Mouse (Mus musculus) gastrocnemius, postnatal 36 days (tissue): ENCODE results near the gene Msgn1. TPM values are rescaled to one million over a fixed set of nuclear protein-coding genes. Genes with fewer than 3 reads are reported as not detected.

Experiments
- DNase-seq, 2 experiments: peaks; one replicate each; pipeline ENCODE4 v3.0.0; 2022
- intact Hi-C: fragments of 180-260 bp; cut with DNase I; formaldehyde crosslinking; loops from one replicate; pipeline ENCODE4 v1.15.1; 2025
- long read RNA-seq, 2 experiments: library from polyadenylated mRNA; stranded (forward); transcript quantifications; one replicate each; pipeline ENCODE4 v2.0.0; 2021
- total RNA-seq, 2 experiments: library from RNA; stranded (reverse); gene quantifications; 2 replicates each; pipeline ENCODE4 v1.2.3; 2021

Gene Msgn1
- not detected for total RNA-seq
- long read RNA-seq, experiment 1, result 0 reads
- long read RNA-seq, experiment 2, result 0 reads

DNA sequence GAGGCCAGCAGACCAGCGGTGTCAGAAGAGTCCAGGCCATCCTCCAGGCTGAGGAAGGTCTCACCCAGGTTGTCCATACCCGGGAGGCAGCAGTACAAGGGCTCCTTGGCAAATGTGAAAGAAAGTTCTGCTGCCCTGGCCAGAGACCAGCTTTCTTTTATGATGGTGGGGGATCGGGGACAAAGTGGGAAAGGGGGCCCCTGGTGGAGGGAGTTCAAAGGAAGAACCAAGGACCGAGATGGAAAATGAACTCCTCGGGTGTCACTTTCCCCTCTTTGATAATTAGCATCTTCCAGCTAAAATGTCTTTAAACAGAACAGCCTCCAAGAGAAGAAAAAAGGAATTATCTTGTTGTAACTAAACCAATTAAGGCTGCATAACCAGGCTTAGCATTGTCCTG lies at the start of gene Msgn1:
Gene Msgn1, minus strand, starts transcription at position 101 of the 400 bp plus-strand sequence.
- intact Hi-C loops, result no loop called here
- DNase-seq, result no peak

DNA sequence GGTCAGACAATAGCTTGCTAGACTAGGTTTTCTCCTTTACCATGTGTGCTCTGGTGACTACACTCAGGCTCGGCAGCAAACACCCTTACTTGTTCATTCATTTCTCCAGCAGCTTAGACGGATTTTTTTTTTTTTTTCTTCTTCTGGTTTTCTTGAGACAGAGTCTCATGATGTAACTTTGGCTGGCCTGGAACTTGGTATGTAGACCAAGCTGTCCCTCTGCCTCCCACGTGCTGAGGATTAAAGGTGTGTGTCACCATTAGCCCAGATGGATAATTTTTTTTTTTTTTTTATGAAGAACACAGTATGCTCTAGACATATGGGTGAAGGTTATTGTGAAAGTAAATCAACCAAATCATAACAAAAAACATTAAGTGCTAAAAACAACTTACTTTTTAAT lies 41.5 kb upstream of the Msgn1 start:
- intact Hi-C loops, result no loop called here
- no peak for DNase-seq

DNA sequence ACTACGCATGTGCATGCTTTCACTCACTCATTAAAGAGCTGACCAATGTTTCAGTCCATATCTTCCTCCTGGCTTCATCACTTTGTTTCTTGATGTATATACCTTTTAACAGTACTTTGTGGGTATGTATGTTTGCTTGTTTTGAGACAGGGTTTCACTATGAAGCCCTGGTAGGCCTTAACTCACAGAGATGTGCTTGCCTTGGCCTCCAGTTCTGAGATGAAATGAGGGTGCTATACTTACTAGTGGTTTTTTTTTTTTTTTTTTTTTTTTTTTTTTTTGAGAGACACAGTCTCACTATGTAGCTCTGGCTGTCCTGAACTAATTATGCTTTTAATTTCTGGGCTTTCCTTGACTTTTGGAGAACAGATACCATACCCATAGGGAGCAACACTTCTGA lies 38.7 kb upstream of the Msgn1 start:
- no peak for DNase-seq
- intact Hi-C loops, result no loop called here

DNA sequence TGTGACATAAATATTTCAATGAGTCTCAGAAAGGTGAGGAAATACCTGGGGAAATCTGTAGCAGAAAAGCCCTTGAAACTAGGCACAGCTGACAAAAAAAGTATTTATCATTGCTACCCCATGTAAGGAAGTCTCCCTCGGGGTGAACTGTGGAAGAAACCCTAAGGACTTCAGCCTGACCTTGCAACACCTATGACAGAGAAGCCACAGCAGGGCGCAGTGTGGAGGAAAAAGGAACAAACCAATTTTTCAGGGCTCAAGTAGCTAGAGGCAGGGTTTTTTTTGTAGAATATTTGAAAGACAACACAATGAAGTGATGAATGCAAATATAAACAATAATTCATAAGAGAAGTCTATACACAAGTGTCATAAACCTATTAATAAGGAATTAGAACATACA lies 27.2 kb upstream of the Msgn1 start:
- no peak for DNase-seq
- intact Hi-C loops, result no loop called here

DNA sequence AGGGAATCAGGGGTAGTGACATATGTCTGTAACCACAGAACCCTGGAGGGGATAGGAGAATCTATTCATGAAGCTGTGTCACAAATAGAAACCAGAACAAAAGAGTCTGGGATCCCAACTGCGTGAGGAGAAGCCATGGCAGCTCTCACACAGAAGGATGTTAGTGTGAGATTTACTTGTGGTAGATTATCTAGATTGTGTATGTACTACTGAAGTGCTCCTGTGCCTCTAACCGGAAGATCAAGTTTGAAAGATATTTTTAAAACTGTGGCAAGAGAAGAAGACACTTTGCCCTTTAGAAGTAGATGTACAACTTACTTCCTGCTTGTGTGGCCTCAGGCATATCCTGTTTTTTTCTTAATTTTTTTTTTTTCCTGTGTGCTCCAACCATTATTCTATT lies 21.5 kb upstream of the Msgn1 start:
- intact Hi-C loops, result no loop called here
- no peak for DNase-seq

DNA sequence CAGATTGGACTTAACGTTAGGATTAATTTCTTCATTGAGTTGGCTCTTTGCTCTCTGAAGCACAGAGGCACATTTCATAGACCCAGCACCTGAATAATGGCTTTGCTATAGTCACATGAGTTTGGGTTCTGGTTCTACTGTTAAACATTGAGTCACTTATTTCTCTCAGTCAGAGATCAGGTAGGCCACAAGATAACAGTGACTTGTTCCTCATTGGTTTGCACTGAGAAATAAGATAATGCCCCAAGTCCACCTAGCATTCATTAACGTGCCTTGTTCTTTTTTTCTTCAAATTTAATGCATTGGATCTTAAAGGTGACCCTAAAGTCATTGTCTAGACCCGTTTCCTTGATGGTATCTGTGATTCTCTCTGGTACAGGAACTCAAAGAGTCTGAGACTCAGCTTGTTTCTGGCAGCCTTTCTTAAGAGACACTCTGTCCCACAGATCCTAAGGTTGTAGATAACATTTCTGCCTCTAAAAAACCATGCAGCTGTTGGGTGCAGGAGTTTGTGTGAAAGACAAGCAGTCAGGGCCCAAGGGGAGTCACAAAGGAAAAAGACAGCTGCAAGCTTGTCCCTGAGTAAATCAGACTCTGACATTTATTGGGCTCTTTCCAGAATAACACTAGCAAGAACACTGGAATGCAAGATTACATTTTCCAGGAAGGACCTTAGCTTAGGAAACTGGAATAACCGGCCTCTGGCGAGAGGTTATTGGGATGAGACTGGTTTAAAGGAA lies 17.9 kb upstream of the Msgn1 start:
- DNase-seq, result no peak
- intact Hi-C loops, result no loop called here

DNA sequence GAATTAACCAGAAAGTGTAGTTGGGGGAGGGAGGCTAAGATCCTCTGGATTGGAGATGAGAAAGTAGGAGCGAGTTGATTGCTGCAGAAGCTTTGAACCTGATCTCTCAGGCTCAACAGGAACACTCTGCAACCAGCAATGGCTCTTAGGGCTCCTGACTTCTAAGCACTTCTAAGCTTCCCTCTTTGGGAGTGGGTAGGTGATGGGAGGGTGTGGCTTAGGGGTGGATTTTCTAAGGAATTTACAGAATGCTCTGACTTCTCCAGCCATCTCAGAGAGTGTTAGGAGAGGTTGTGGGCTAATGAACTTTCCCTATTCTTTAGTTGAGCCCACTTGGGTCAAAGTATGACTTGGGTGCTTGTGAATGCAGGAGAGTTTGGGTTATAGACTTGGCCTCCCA lies 17.4 kb upstream of the Msgn1 start:
- no peak for DNase-seq
- intact Hi-C loops, result no loop called here

DNA sequence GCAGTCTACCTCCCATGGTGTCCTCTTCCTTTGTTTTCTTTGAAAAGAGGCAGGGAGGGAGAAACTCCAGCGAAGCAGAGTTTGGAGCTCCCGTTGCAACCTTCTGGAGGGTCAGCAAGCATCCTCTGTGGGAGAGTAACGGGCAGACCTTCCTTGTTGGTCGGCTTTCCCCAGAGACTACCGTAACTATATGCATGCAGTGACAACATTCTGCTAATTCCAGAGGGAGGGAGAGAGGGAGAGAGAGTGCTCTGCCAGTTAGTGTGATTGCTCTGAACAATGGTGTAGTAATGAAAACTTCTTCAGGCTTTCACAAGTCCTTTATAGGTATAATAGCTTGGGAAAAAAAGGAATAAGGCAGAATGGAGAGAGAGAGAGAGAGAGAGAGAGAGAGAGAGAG lies 15.9 kb upstream of the Msgn1 start:
- no peak for DNase-seq
- intact Hi-C loops, result no loop called here

DNA sequence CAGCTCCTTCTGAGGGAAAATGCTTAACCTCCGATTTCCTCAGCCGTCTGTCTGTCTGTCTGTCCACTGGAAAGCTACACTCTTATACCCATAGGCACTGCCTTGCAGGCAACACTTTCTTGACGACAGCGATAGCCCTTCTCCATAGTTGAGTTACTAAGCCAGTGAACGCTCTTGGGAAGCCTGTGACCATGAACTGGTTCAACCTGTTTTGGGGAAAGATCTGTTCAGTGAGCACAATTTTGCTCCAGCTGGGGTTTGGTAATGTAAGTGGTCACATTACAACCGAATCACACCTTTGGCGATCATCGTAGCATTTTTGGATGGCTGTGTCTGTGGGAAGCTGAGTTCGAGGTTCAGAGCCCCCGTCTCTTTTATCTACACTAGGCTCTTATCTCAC lies 14.3 kb upstream of the Msgn1 start:
- intact Hi-C loops, result no loop called here
- no peak for DNase-seq

DNA sequence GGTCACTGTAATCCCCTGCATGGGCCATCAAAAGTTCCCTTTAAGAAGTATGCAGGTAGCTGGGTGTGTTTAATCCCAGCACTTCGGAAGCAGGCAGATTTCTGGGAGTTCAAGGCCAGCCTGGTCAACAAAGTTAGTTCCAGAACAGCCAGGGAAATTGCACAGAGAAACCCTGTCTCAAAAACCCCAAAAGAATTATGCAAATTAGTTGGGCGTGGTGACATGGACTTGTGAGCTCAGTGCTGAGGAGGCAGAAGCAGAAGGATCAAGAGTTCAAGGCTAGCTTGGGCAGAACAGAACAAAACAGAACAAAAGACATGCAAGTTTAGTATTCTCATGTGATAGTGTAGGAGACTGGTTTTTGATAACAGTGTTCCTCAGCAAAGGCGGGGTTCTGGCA lies 13.8 kb upstream of the Msgn1 start:
- DNase-seq, result no peak
- intact Hi-C loops, result no loop called here

DNA sequence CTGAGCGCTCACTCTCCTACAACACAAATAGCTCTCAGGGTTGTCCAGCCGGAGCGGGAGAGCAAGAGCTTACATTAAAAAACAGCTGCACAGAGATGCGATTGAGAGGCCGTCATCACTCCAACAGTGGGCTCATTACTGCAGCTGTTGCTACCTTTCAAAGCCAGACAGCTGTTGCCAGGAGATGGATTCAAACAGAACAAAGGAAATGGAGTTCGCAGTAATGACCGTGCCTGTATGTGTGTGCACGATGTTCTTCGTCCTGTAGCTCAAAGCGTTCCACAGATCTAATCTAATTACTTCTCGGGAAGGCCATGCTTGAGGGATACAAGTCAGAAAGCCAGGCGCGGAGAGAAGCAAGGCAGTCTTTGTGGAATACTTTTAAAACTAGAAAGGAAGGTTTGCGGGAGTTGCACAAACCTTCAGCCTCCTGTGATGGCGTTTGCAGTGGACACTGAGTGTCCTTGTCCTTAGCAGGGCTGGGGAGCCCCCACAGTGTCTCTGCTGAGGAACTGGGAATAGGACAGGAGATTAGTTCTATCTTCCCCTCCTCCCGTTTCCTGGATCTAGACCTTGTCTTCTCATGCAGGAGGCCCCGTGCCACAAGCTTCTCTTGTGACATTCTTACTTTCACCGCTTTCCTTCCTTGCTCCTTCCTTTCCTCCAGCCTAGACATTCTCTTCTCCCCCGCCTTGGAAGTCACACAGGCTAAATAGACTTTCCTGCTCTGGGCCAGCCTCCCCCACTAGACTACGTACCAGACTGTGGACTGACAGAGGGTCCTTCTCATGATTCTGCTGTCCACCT lies 13.0 kb upstream of the Msgn1 start:
- peak in 1 of 2 experiments; percentile 31 for DNase-seq
- intact Hi-C loops, result no loop called here

DNA sequence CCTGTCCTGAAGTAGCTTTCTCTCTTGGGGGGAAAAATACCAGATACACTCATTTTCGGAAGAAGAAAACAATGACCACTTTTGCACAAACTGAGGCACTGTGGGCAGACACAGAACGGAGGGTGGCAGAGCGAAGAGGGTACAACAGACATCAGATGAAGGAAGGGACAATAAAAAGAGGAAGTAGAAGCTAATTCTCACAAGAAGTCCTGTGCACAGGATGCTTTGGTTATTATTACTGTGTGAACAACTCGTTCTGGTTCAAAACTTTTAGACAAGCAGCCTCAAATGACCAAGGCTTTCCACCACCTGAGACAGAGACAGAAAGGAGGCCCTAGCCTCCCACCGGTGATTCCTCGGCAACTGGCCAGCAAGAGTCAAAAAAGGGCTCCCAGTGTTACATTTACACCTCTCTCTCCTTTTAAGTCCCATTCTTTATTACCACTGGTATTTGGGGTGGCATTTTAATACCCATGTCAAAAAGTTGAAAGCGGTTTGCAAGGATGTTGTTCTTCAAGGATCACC lies 9.0 kb upstream of the Msgn1 start:
- DNase-seq, result no peak
- intact Hi-C loops, result no loop called here

DNA sequence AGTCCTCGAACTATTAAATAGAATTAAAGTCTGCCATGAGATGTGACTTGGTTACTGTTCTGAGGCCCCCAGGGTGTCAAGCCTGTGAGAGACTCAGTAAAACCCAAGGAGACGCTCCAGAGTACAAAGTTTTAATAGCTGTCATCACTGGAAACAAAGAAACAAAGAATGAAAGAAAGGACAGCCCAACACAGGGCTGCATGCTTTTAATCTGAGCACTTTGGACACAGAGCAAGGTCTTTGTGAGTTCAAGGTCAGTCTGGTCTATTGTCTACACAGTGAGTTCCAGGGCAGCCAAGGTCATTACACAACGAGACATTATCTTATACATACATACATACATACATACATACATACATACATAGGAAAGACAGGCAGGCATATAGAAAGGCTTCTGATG lies 7.7 kb upstream of the Msgn1 start:
- no peak for DNase-seq
- intact Hi-C loops, result no loop called here

DNA sequence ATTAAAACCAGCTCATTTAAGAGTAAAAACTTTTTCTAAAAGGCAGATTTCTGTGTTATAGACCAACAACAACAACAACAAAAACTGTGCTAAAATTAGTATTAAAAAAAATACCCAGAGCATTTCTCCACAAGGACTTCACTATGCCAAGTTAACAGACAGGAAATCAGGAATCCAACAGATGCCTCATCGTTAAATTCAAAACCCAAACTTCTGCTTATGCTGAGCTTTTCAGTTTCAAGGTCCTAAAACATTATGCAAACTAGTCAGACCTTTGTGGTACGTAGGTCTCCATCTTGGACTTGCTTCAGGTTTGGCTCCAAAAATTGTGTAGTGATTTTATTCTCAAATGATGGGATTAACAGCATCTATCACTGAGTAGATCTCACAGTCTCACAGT lies 6.8 kb upstream of the Msgn1 start:
- no peak for DNase-seq
- intact Hi-C loops, result no loop called here

DNA sequence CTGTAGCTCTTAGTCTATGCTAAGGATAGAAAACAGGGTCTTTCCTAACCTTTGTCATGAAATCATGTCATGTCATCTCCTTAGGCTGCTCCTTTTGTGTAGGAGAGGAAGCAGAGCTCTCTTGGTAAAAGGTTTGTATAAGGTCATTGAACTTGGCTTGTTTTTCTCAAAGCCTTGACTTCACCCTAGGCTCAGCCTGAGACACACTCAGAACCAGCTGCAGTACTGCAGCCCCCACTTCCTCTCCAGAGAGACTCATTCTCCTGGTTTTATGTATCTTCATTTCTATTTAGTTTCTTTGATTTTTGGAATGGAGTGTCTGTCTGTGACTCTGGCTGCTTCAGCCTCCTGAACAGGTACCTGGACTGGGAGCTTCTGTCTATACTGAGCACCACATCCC lies 6.0 kb upstream of the Msgn1 start:
- DNase-seq, result no peak

DNA sequence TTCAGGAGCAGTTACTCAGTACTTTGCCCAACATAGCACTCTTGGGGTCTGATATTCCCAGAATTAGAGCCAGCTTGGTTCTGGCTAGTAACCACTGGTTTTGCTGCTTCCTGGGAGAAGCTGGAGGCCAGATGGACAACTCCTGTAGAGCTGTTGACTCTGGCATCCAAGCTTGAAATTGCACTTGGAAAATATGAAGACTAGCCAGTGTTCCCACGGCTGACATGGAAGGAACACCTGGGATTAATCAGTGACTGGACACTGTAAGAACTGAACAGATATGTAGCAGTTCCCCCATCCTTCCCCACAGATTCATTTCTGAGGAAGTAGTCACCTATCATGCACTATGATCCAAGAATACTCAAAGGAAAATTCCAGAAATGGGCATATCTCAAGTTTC lies 4.1 kb upstream of the Msgn1 start:
- DNase-seq, result no peak
- intact Hi-C loops, result no loop called here

More for the DNA sequence above, 6.0 kb upstream of the Msgn1 start:
- intact Hi-C loops, result no loop called here

DNA sequence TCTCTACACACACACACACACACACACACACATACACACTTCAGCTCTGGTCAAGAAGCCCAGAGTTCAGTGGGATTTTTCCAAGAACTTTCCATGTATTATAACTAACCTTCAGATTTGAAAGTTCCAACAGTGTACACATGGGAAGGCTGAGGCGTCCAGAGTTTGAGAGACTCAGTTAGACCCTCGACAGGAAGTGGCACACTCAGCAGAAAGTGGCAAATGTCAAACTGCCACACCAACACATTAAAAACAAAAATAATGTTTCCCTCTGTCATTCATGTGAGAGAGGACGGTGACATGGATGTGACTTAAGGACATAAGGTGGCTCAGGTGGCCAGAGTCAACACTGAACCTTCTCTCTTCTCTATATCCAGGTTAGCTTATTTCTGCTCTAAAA lies 1.6 kb upstream of the Msgn1 start:
- intact Hi-C loops, result no loop called here
- no peak for DNase-seq

DNA sequence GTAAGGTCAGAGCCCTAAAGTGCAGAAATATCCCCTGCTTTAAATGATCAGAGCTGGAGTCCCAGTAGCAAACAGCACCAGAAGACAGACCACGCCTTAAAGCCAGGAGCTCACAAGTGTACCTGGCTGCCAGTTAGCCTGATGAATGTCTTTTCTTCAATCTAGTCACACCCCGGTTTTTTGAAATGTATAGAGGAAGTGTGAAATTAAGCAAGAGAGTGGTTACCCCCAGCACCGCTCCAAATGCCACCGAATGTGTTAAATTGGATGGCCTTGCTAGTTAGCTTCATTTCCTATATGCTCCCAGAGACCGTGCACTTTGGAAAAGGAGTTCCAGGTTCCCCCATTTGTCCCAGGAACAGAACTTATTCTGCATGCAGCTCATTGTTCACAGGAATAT lies 864 bp upstream of the Msgn1 start:
- intact Hi-C loops, result no loop called here
- DNase-seq, result no peak

DNA sequence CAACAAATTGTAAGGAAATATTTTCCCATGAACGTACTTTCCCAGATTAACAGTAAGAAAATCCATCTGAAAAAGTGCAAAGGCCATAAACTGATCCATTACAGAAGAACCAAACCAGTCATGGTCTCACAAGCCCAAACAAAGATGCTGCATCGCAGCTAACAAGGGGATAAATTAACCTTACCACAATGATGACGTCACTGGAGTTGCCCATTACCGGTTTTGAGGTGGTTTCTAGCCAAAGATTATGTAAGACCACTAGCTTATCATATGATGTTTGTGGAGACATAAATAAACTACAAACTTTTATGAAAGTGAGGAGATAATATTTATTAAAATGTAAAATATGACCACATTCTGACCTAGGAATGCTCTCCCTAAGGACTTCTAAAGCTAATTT lies 2.5 kb downstream of the Msgn1 start:
- DNase-seq, result no peak
- intact Hi-C loops, result no loop called here

DNA sequence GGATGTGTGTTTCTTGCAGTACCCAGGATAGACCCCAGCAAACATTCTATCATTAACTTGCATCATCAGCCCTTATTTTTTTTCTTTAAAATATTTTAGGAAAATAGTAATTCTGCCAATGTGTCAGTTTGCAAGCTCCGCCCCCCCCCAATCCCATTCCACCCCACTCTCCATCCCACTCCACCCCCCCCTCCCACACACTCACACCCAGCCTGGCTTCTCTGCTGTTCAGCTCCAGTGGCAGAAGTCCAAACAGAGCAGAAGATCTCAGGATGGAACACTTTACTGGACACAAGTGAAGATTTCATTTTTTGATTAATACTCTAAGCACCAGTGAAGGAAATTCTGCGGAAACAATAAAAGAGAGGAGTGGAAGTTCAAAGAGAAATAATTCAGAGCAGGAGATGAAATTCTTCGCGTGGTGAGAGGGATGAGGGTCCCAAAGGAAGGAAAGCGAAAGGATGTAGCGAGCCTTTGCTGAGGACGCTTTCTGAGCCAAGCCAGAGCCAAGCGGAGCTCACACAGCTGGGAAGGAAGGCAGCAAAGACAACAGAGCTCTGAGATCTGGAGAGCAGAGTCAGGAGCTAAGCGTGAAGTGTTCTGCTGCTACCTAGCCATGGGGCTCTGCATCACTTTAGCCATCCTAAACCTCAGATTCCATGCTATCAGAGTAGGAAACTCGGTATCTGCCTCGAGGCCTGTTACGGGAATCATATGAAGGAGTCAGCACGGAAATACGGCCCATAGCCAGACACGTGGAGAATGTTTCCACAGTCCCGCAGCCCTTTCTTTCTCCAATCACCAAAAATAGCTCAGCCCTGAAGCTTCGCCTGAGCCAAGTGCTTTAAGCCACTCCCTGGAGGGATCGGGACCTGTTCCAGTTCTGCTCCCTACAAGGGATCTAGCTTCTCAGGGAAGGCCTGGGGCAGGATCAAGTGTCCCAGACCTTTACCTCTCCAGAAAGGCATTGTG lies 4.8 kb downstream of the Msgn1 start:
- intact Hi-C loops, result no loop called here
- peak; percentile 68 to 81 for DNase-seq

DNA sequence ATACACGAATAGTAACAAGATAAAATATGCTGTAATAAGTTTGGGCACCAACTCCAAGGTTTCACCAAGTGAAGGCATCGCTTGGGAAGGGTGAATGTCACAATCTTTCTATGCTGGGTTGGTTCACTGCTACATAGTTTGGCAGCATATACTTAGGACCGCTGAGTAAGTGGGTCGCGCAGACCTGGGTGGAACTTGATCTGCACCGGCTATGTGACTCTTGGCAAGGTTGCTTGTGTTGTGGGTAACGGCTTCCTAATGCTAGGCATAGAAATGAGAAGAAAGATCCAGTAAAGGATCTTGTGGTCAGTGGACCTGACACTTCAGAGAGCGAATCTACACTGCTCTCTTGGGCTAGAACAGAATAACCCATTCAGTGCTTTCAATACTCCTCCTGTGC lies 6.3 kb downstream of the Msgn1 start:
- intact Hi-C loops, result no loop called here
- no peak for DNase-seq
